Mouse (Mus musculus) stomach, postnatal 0 days (tissue): ENCODE results near the gene Rspo1. TPM values are rescaled to one million over a fixed set of nuclear protein-coding genes. Genes with fewer than 3 reads are reported as not detected.

Experiments used
- ATAC-seq: fragments of 200-750 bp; cut with Nextera tagmentation; 2 replicates; pipeline ENCODE4 v1.8.0; 2017; ENCODE audit not compliant: low FRiP score, low TSS enrichment
- DNase-seq: peaks from one replicate; pipeline ENCODE4 v3.0.0-alpha.2; 2016; ENCODE audit warnings: low spot score
- H3K27ac ChIP-seq: fragments of 300-500 bp; sonication (generic); replicated peaks from 2 replicates; pipeline ENCODE4 v1.5.1; 2014; ENCODE audit warnings: mild to moderate bottlenecking, control low read depth
- H3K27me3 ChIP-seq: fragments of 300-500 bp; sonication (generic); 2 replicates; pipeline ENCODE4 v1.6.1; 2014; ENCODE audit warnings: low read length; ENCODE audit not compliant: control insufficient read depth, insufficient read depth
- H3K36me3 ChIP-seq: fragments of 300-500 bp; sonication (generic); 2 replicates; pipeline ENCODE4 v1.6.1; 2014; ENCODE audit warnings: low read length, mixed read lengths; ENCODE audit not compliant: control insufficient read depth, insufficient read depth
- H3K4me1 ChIP-seq: fragments of 300-500 bp; sonication (generic); replicated peaks from 2 replicates; pipeline ENCODE4 v1.6.1; 2014; ENCODE audit warnings: antibody characterized with exemption; ENCODE audit not compliant: control insufficient read depth, insufficient read depth
- H3K4me2 ChIP-seq: fragments of 300-500 bp; sonication (generic); replicated peaks from 2 replicates; pipeline ENCODE4 v1.6.1; 2014; ENCODE audit warnings: low read depth, mild to moderate bottlenecking, control low read depth, moderate library complexity
- H3K4me3 ChIP-seq: fragments of 300-500 bp; sonication (generic); 2 replicates; pipeline ENCODE4 v1.5.1; 2014; ENCODE audit warnings: low read depth, low read length, control low read depth
- H3K9ac ChIP-seq: fragments of 300-500 bp; sonication (generic); 2 replicates; pipeline ENCODE4 v1.6.1; 2014; ENCODE audit warnings: mild to moderate bottlenecking, low read length, control low read depth, mixed read lengths
- H3K9me3 ChIP-seq: fragments of 300-500 bp; sonication (generic); 2 replicates; pipeline ENCODE4 v1.6.1; 2016; ENCODE audit warnings: low read length; ENCODE audit not compliant: control insufficient read depth
- CTCF ChIP-seq: IDR thresholded peaks from 2 replicates; pipeline ENCODE4 v1.5.1; 2016; ENCODE audit warnings: antibody characterized with exemption, low read depth, mild to moderate bottlenecking, moderate library complexity
- EP300 ChIP-seq: optimal IDR thresholded peaks from 2 replicates; pipeline ENCODE3; 2016; ENCODE audit warnings: antibody characterized with exemption
- WGBS: fragments of 180-500 bp; shearing (Covaris S2); extraction: QIAGEN DNeasy Blood & Tissue Kit; methylation state at CpG from one replicate; pipeline ENCODE4 v1.1.7; 2014; 5-methylcytosine and 5-hydroxymethylcytosine counted together
- polyA plus RNA-seq: library from polyadenylated mRNA; unstranded; fragments of >200 nt; fragmentation: Nextera tagmentation; extraction: Ambion mirVana; gene quantifications from 2 replicates; pipeline ENCODE4 v1.2.1, GENCODE M21; 2015

Rspo1 gene
- polyA plus RNA-seq, 1 experiment from 2014 or later, result 6.3 TPM

- 18% methylated on average over 9 of the region's 9 CpGs for WGBS
- no peaks in the 10 kb centered on the region for H3K9me3 ChIP-seq
- H3K4me3 ChIP-seq, result no peak overlapping the region
- H3K27me3 ChIP-seq, result peaks cover 13% of the 10 kb centered on the region
- H3K9ac ChIP-seq, result no peak overlapping the region
- DNase-seq (peak; percentile 38), ATAC-seq (no peak)
- H3K4me2 ChIP-seq, result no peak overlapping the region
- peak; percentile 59 for TF ChIP-seq CTCF
- no peak for TF ChIP-seq EP300
- no peaks in the 10 kb centered on the region for H3K36me3 ChIP-seq
- H3K27ac ChIP-seq, result no peak overlapping the region
- H3K4me1 ChIP-seq, result no peaks in the 10 kb centered on the region
Measured at GRCm38 (mm10) chr4:124983893-124984526, 2.2 kb upstream of the Rspo1 start.

DNA sequence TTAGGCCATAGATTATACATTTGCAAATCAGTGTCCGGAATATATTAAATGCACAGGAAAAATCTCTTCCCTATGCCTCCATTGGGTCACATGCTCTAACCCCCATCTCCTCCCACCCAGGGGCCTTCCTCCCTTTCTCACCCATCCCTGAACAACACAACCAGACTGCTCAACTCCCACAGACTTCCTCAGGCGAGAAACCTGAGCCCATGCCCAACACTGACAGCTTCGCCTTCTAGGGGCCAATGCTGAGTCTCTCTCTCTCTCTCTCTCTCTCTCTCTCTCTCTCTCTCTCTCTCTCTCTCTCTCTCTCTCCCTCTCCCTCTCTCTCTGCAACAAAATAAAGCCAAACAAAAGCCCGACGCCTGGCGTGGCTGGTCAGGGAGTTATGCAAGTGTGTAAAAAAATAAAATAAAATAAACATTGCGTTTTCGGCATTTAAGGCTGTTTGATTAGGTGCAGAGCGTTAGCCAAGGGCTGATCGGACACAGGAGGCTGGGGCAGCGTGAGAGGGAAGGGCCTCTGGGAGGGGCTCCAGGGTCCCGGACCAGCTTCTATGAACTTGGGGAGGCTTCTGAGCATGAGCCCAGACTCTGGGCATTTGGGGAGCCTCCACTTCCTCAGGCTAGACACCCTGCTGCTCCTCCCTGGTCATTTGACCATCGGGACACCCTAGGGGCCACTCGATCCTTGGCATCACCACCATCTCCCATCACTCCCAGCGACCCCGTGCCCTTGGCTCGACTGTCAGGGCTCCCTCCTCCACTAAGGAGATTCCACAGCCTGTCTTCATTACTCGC is 1.2 kb upstream of the Rspo1 start:
- H3K4me2 ChIP-seq, result 0 out of 2 replicates have a peak overlapping the region, but pooled peaks have one; percentile 8
- no peaks in the 10 kb centered on the region for H3K36me3 ChIP-seq
- no peaks in the 10 kb centered on the region for H3K4me1 ChIP-seq
- peaks cover 14% of the 10 kb centered on the region for H3K27me3 ChIP-seq
- H3K27ac ChIP-seq, result no peak overlapping the region
- DNase-seq, result no peak
- H3K9ac ChIP-seq, result no peak overlapping the region
- 0 out of 2 replicates have a peak, but pooled peaks have one; percentile 25 for ATAC-seq
- TF ChIP-seq CTCF (no peak), EP300 (no peak)
- no peak overlapping the region for H3K4me3 ChIP-seq
- 7% methylated on average over 18 of the region's 18 CpGs for WGBS
- no peaks in the 10 kb centered on the region for H3K9me3 ChIP-seq

DNA sequence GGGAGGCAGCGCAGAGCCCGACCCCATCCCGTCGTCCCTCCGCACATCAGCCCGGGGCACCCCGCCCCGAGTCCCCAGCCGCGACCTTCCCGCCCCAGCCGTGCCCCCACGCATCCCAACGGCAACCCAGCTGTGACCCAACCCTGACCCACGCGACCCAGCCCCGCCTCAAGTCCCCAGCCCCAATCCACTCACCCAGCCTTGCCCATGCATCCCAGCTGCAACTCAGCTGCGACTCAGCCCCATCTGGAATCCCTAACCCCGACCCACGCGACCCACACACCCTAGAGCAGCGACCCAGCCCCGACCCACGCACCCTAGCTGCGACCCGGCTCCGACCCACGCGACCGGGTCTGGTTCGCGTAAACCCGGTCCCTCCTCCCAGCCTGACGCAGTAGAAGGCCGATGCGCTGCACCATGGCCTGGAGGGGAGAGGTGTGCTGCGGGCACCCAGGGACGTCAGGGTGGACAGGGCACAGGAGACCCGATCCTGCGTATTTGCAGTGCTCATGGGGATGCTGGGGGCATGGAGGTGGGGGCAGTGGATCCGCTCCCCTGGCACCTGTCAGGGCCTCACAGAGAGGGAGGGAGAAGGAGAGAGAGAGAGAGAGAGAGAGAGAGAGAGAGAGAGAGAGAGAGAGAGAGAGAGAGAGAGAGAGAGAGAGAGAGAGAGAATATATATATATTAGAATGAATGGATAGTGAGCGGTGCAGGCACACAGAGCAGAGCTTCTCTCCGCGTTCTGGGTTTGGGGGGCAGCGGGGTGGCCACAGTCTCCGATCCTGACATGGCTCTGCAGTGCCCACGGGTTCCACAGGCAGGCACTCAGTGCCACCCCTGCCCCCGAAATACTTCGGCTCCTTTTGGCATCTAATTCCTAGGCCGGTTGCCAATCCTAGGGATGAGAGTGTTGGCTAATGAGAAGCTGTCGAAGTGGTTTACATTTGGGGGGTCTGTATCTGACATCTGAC is 795 bp downstream of the Rspo1 start:
- ATAC-seq (no peak), DNase-seq (no peak)
- TF ChIP-seq EP300, result no peak
- no peak for TF ChIP-seq CTCF
- H3K4me3 ChIP-seq, result peak overlapping the region; percentile 43
- 4% methylated on average over 42 of the region's 51 CpGs for WGBS
- H3K9me3 ChIP-seq, result no peaks in the 10 kb centered on the region
- H3K27me3 ChIP-seq, result peaks cover 16% of the 10 kb centered on the region
- peak overlapping the region; percentile 65 for H3K4me2 ChIP-seq
- H3K36me3 ChIP-seq, result no peaks in the 10 kb centered on the region
- no peaks in the 10 kb centered on the region for H3K4me1 ChIP-seq
- peak overlapping the region; percentile 18; the same call in 1 of the 2 replicates for H3K9ac ChIP-seq
- H3K27ac ChIP-seq, result no peak overlapping the region

DNA sequence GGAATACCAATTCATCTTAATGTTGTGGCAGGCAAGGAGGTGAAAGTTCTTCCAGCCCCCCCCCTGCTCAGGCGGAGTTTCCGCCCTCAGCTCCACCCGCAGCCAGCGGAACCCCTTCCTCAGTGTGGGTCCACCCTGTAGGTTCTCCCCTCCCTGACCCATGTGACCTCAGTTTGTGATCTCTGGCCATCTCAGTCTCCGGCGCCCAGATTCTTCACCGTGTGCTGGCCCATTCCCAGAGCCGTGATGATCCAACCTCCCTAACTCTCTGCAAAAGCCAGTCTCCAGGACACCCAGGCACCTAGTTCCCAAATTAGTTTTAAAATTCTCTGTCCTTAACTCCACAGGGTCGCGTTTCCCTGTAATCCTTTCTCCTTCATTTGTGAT is 1.5 kb downstream of the Rspo1 start:
- Histone ChIP-seq H3K36me3 (no peaks in the 10 kb centered on the region), H3K27ac (no peak overlapping the region), H3K9me3 (no peaks in the 10 kb centered on the region), H3K4me2 (no peak overlapping the region), H3K27me3 (peaks cover 16% of the 10 kb centered on the region), H3K4me3 (no peak overlapping the region), H3K9ac (no peak overlapping the region), H3K4me1 (no peaks in the 10 kb centered on the region)
- no peak for DNase-seq
- WGBS, result 11% methylated on average over 10 of the region's 10 CpGs
- no peak for ATAC-seq
- no peak for TF ChIP-seq CTCF
- no peak for TF ChIP-seq EP300

DNA sequence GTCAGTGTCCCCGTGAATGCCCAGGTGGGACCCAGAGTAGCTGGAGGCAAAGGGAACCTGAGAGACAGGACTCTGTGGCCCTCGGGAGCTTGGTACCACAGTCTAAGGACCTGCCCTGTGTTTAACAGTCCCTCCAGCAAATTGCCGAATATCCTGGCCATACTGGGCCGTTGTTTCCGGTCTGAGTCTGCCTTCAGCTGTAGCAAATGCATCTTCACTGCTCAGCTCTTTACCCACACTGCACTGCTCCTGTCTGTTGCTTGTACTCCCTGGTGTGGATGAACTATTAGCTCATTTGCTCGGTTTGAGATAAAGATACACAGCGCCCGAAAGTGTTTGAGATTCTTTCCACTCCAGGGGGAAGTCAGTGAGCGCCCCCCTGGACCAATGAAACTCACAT is 2.2 kb downstream of the Rspo1 start:
- Histone ChIP-seq H3K4me3 (no peak overlapping the region), H3K36me3 (no peaks in the 10 kb centered on the region), H3K27ac (no peak overlapping the region), H3K9me3 (no peaks in the 10 kb centered on the region), H3K4me1 (no peaks in the 10 kb centered on the region), H3K27me3 (peaks cover 16% of the 10 kb centered on the region), H3K9ac (no peak overlapping the region), H3K4me2 (no peak overlapping the region)
- WGBS, result 31% methylated on average over 9 of the region's 9 CpGs
- TF ChIP-seq CTCF, result no peak
- TF ChIP-seq EP300, result no peak
- DNase-seq, result no peak
- no peak for ATAC-seq
